Mouse (Mus musculus): ENCODE measurements around the gene St3gal6.

The St3gal6 gene

DNA sequence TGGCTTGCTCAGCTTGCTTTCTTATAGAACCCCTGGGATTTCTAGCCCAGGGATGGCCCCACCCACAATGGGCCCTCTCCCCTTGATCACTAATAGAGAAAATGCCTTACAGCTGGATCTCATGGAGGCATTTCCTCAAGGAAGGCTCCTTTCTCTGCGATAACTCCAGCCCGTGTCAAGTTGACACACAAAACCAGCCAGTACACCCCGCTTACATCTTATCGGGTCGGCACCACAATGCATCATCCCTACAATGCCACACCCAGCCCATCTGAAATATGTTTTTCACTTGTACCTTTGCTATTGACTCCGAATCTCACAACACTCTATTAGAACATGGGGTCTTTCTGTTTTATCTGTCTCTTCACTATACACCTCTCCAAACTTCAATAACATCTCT is 3.6 kb downstream of the St3gal6 start:
- no peak for DNase-seq

DNA sequence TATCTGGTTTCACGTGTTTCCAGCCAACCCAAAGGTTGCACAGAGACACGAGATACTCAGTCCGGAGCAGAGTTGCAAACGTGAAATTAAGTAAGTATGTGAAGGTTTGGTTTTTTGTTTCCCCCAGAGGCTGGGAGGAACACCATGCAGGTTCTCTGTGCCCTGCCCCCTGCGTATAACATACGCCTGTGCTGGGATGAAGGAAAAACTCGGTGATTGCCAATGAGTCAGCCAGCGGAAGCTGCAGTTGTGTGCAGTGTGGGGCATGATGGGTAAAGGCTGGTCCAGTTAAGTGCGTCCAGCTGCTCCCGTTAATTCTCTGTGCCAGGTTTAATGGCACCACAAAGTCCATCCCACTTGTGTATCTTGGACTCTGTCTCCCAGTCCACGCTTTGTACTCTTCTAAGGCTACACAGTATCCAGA is 4.4 kb downstream of the St3gal6 start:
- no peak for DNase-seq

DNA sequence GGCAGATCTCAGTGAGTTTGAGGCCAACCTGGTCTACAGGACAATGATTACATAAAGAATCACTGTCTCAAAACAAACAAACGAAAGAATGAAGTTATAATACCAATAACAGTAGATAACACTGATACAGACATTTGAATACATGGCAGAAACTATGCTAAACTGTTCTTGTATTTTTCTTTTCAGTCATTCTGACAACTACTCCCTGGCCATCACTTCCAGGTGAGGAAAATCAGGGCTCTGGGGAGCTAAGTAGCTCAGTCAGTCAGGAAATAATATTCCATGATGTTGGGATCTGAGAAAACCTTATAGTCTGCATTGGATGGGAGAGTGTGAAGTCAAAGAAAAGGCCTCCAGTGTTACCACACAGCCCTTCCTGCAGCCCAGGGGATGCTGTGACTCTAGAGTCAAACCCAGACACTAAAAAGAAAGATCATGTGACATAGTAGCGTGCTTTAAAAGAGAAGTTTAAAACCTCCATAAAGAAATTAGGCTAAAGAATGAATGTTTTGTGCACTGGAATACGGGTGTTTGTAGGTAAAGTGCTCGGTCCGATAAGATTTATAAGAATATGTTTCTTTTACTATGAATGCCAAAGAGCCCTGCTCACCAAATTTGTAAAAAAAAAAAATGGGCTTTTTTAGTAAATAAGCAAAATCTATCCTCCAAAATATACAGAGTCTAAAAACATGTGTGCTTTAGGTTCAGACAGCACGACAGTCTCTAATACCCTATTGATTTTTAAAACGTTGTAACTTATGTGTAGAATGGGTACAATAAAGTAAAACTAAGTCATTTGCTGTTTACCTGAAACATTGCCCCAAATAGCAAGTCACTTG is 6.9 kb downstream of the St3gal6 start:
- DNase-seq = no peak

- DNase-seq = no peak
Observed at GRCm38 (mm10) chr16:58516161-58516560, 7.9 kb downstream of the St3gal6 start.

- no peak for DNase-seq
Observed at GRCm38 (mm10) chr16:58514565-58514964, 9.5 kb downstream of the St3gal6 start.

DNA sequence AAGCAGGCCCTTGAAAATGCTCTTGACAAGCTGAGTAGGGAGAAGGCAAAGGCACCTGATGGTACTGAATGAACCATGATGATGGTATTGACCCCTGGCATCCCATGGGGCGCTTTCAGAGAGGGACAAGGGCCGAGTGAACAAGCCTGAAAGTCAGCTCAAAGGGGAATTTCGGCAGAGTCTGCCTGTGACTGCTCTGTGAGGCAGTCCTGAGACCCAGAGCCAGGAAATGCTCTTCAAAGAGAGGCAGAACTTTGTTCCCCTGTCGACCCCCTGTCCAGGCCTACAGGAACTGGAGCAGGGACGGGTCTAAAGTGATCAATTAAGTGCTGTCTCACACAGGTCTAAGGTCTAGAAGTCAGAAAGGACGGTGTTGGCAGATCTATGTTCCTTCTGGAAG is 10.3 kb downstream of the St3gal6 start:
- DNase-seq = peak; percentile 43

DNA sequence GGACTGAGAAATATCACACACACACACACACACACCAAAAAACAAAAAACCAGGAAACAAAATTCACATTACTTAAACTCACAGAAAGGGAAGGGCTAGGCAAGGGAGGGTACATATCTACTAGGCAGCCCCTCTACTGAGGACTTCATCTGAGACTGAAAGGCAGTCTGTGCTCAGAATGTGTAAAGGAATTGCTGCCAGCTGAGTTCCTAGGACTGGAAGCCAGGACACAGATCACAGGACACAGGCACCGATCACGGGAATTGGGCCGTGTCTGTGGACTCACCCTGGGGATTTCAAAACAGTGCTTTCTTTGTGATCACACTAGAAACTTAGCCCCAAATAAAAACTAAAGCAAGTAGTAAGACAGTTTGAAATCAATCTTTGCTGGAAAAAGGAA is 11.2 kb downstream of the St3gal6 start:
- DNase-seq = peak; percentile 52

- peak; percentile 66 for DNase-seq
Observed at GRCm38 (mm10) chr16:58512181-58512761, 11.8 kb downstream of the St3gal6 start.

DNA sequence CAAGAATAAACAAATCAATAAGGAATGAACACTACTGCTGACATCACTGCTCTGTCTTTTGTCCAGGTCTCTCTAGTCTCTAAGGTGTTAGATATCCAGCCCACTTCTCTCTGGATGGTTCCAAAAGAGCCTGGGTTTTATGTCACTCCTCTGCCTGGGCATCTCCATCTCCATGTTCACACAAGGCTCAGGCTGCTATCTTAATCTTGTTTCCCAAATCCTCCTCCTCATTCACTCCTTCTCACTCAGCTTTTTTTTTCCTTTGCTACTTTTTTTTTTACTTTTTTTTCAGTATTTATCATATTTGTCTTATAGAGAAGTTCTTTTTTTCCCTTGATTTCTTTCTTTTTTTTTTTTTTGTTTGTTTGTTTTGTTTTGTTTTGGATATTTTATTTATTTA is 19.1 kb downstream of the St3gal6 start:
- DNase-seq = no peak

GRCm38 (mm10) chr16:58502566-58502965 is 21.5 kb downstream of the St3gal6 start:
- DNase-seq = no peak

DNA sequence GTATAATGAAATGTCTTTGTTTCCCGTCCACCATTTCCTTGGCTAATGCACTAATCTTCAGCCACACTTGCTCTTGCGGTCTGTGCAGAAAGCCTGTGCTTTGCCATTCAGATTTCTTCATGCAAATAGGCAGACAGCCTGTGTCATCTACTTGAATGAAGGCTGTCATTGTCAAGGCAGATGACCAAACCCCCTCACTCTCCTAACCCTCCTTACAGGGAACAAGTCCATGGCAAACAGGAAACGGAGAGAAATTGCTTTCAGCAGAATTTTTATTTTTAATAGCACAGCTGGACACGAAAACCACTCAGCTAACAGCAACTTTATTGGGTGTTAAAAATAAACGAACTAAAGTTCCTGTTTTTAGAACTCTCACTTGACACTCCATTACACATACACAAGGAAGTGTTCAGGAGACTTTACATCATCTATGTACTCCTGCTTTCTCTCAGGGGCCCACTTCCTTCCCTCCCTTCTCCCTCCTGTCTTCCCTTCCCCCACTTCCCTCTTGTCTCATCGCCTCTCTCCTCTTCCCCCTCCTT is 22.2 kb downstream of the St3gal6 start:
- DNase-seq = no peak

GRCm38 (mm10) chr16:58499650-58500049 is 24.4 kb downstream of the St3gal6 start:
- DNase-seq = no peak

DNA sequence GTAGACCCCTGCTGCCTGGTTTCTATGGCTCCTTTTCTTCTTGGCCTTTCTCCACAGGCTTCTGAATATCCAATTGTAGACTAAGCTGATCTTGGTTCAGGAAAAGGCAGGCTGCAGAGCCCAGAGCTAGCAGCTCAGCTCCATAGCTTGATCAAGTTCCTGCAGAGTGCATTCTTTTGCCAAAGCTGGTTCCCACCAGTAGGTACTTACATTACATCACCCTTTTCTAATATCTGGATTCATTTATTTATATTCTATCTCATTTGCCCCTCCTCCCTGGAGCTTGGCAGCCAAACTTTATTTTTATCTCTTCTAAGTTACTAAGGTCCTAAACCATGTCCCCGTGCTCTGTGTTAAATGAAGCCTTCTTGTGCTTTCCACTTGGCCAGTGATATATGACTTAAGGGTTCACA is 24.9 kb downstream of the St3gal6 start:
- DNase-seq = no peak

DNA sequence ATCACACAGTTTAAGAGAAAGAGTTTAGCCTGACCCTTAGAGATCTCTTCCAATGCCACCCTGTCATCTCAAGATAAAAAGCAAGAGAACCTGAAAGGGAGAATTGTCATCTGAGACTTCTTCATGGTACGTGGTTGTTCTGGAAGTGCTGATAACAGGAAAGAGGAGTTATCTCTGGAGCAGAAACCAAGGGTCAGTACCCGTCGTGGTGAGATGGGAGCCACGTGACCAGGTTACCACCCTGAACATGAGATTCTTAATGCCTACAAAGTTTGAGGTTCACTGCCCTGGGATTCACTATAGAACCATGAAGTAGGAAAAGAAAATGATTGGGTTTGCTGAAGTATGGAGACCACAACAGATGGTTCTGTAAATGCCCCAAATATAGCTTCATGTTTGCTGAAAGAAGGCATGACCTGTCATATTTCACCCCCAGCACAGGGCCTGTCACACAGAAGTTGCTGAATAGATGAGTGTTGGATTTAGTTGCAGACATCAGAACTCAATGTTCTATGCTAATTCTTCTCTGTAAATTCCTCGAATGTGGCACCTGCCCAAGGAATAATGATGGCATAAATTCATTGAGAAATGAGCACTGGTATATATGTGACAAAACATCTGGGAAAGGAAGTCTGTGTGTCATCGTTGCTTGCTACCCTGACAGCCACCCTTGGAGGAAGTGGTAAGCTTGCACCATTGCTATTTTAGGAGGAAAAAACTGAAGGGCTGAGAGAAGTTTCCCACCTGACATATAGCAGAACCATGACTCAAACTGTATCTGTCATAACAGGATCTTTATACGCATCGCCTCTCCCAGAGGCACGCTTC is 25.9 kb downstream of the St3gal6 start:
- no peak for DNase-seq

DNA sequence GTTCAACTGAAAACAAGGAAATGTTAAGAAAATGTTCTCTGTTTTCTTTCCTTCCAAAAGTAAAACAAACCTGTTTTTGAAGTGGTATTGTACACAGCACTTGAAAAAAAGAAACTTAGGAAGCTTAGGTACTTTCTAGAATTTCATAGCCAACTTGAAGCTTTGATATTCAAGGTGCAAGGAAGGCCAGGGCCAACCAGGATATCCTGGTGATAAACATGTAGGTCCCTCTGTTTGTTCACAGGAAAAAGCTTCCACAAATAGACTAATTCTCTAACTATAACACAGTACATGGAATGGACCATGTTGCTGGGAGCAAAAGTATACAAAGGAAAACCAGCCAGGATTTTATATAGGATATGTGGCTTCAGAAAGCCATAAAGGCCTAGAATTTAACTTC is 27.3 kb downstream of the St3gal6 start:
- no peak for DNase-seq

DNA sequence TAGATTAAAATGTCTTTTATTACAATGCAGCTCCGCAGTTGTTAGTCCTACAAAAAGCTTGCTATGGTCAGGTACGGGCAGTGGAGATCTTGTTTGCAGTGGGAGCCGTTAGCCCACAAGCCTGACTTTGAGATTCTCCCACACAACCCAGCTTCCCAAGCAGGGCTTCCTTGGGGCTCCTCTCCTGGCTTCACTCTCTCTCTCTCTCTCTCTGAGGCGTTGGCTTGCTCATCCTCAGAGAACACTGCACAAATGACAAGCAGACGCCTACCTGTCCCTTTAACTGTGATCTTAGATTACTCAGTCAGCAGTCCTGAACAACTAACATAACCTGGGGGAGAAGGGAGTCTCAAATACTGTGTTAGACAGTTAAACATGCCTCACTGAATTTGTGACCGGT is 36.2 kb downstream of the St3gal6 start:
- no peak for DNase-seq

DNA sequence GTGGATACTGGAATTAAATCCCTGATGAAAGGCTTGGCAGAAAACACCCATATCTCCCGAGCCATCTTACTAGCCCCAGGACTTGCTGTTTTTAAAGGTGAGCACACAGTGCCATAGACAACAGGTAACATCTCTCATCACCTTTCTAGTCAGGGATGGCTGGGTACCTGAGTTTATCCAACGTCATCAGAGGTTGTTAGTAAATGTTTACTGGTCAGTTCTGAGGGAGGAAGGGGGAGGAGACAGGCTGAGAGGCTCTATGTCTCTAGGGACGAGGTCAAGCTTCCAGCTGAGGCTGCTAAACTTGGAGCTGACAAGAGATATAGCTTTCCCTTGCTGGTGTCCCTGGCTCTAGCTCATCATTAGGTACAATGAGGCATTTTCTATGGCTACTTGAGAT is 41.7 kb downstream of the St3gal6 start:
- DNase-seq = no peak

- no peak for DNase-seq
Observed at GRCm38 (mm10) chr16:58481906-58482270, 42.2 kb downstream of the St3gal6 start.

DNA sequence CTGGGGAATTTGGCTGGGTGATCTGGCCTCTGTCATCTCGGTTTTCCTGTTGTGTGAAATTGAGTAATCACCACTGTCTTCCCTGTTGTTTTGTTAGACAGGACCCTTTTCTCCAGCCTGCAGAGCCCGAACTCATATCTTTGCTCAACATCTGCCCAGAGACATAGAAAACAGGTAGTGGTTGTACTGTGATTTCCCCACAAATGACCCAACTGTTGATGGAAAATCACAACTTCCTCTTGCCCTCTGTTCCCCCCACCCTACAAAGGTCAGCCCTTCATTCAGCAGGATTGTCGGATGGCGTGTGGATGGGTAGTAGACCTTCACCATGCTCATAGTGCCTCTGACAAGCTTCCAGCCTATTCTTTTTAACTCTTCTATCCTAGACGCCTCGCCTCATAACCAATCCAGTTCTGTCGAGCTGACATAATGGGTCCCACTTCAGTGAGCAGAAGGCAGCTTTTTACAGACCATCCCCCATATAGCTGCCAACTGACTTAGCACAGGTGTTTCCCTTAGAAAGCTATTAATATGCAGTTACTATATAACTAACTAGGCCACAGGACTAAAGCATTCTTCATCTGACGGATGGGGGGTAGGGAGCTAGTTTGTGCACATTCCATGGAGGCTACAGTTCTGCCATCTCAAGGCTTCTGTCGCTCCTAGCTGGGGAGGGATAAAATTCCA is 42.7 kb downstream of the St3gal6 start:
- DNase-seq = no peak

GRCm38 (mm10) chr16:58479898-58480448 is 44.1 kb downstream of the St3gal6 start:
- no peak for DNase-seq

GRCm38 (mm10) chr16:58476363-58476762 is 47.7 kb downstream of the St3gal6 start:
- no peak for DNase-seq

- no peak for DNase-seq
Observed at GRCm38 (mm10) chr16:58475544-58476154, 48.4 kb downstream of the St3gal6 start.

Data from embryo, embryonic 11 days (tissue).